Mouse (Mus musculus) stomach, embryonic 15.5 days (tissue): ENCODE results near the gene Clic1. TPM values are rescaled to one million over a fixed set of nuclear protein-coding genes. Genes with fewer than 3 reads are reported as not detected.
A peak's percentile ranks its signal among the peaks of the same experiment; 100 is the strongest.
"Not testable (repeated sequence)": the region's sequence is repeated elsewhere in the genome, so short reads cannot be mapped to it uniquely, and the experiment has no call there.

Experiments used
- ATAC-seq: fragments of 200-750 bp; cut with Nextera tagmentation; 2 replicates; pipeline ENCODE4 v1.8.0; 2017; ENCODE audit warnings: low read depth, moderate number of reproducible peaks, moderate TSS enrichment; ENCODE audit not compliant: insufficient read depth, low FRiP score
- H3K27ac ChIP-seq: fragments of 300-500 bp; sonication (generic); 2 replicates; pipeline ENCODE4 v1.5.1; 2015; ENCODE audit warnings: mild to moderate bottlenecking, inconsistent platforms
- H3K27me3 ChIP-seq: fragments of 300-500 bp; sonication (generic); replicated peaks from 2 replicates; pipeline ENCODE4 v1.6.1; 2015; ENCODE audit warnings: inconsistent platforms
- H3K36me3 ChIP-seq: fragments of 300-500 bp; sonication (generic); 2 replicates; pipeline ENCODE4 v1.6.1; 2015; ENCODE audit warnings: inconsistent platforms
- H3K4me1 ChIP-seq: fragments of 300-500 bp; sonication (generic); 2 replicates; pipeline ENCODE4 v1.6.1; 2015; ENCODE audit warnings: inconsistent platforms
- H3K4me2 ChIP-seq: fragments of 300-500 bp; sonication (generic); 2 replicates; pipeline ENCODE4 v1.6.1; 2015; ENCODE audit warnings: mild to moderate bottlenecking, inconsistent platforms
- H3K4me3 ChIP-seq: fragments of 300-500 bp; sonication (generic); replicated peaks from 2 replicates; pipeline ENCODE4 v1.5.1; 2015; ENCODE audit warnings: inconsistent platforms
- H3K9ac ChIP-seq: fragments of 300-500 bp; sonication (generic); 2 replicates; pipeline ENCODE4 v1.6.1; 2015; ENCODE audit warnings: inconsistent platforms
- H3K9me3 ChIP-seq: fragments of 300-500 bp; sonication (generic); 2 replicates; pipeline ENCODE4 v1.6.1; 2016; ENCODE audit warnings: inconsistent platforms
- WGBS: fragments of 180-500 bp; shearing (Covaris S2); methylation state at CpG from one replicate; pipeline ENCODE4 v1.1.7; 2015; 5-methylcytosine and 5-hydroxymethylcytosine counted together
- polyA plus RNA-seq: library from polyadenylated mRNA; unstranded; fragments of >200 nt; fragmentation: Nextera tagmentation; extraction: Ambion mirVana; gene quantifications from 2 replicates; pipeline ENCODE4 v1.2.1, GENCODE M21; 2015

Gene Clic1
- polyA plus RNA-seq, 1 experiment from 2014 or later: 363 TPM

- no peak overlapping the region for H3K4me3 ChIP-seq
- H3K9me3 ChIP-seq: no peaks in the 10 kb centered on the region
- no peak for ATAC-seq
- H3K4me1 ChIP-seq: peaks cover 7% of the 10 kb centered on the region
- no peaks in the 10 kb centered on the region for H3K27me3 ChIP-seq
- no peak overlapping the region for H3K9ac ChIP-seq
- 89% methylated on average over 7 of the region's 7 CpGs for WGBS
- H3K27ac ChIP-seq: no peak overlapping the region
- H3K36me3 ChIP-seq: no peaks in the 10 kb centered on the region
- H3K4me2 ChIP-seq: no peak overlapping the region
Measured at GRCm38 (mm10) chr17:35031880-35032279, 17.9 kb upstream of the Clic1 start.

GRCm38 (mm10) chr17:35032323-35032870 is 17.4 kb upstream of the Clic1 start:
- H3K27ac ChIP-seq: no peak overlapping the region
- H3K4me3 ChIP-seq: no peak overlapping the region
- H3K36me3 ChIP-seq: no peaks in the 10 kb centered on the region
- 71% methylated on average over 8 of the region's 8 CpGs for WGBS
- H3K9me3 ChIP-seq: no peaks in the 10 kb centered on the region
- H3K9ac ChIP-seq: no peak overlapping the region
- peaks cover 7% of the 10 kb centered on the region for H3K4me1 ChIP-seq
- ATAC-seq: no peak
- H3K27me3 ChIP-seq: no peaks in the 10 kb centered on the region
- no peak overlapping the region for H3K4me2 ChIP-seq

DNA sequence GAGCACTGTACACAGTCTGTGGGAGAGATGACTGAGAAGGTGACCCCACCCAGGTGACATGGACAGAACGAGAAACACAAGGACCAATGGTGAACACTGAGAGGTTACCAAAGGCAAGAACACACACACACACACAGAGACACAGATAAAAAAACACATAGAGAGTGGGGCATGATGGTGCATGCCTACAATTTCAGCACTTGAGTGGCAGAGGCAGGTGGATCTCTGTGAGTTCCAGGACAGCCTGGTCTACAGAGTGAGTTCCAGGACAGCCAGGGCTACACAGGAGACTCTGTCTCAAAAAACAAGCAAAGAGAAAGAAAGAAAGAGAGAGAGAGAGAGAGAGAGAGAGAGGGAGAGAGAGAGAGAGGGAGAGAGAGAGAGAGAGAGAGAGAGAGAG is 16.1 kb upstream of the Clic1 start:
- H3K27ac ChIP-seq, H3K36me3 ChIP-seq, H3K4me2 ChIP-seq, H3K4me1 ChIP-seq, H3K27me3 ChIP-seq, ATAC-seq, H3K9ac ChIP-seq, H3K4me3 ChIP-seq, H3K9me3 ChIP-seq: not testable (repeated sequence)
- 67% methylated on average over 1 of the region's 1 CpGs for WGBS

DNA sequence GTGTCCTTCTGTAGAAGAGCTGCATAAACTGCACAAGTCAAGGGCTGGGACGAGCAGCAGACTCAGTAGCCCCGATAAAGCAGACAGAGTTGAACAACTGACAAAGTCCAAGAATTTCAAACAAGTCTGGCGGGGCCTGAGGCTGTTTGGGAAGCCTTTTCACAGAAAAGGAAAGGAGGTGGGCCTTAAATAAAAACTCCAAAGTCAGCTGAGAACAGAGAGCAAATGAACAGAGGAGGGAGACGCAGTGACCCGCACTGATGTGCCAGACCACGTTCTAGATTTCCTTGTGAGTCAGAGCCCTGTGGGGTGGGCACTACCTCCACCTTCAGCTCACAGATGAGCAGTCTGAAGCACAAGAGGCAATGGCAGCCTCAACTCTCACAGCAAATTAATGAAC is 14.9 kb upstream of the Clic1 start:
- ATAC-seq: no peak
- no peak overlapping the region for H3K9ac ChIP-seq
- H3K36me3 ChIP-seq: no peaks in the 10 kb centered on the region
- H3K4me2 ChIP-seq: no peak overlapping the region
- H3K9me3 ChIP-seq: no peaks in the 10 kb centered on the region
- no peaks in the 10 kb centered on the region for H3K27me3 ChIP-seq
- H3K4me3 ChIP-seq: no peak overlapping the region
- 0 out of 2 replicates have a peak overlapping the region, but pooled peaks have one; percentile 9 for H3K27ac ChIP-seq
- 60% methylated on average over 6 of the region's 6 CpGs for WGBS
- peaks cover 4% of the 10 kb centered on the region for H3K4me1 ChIP-seq

DNA sequence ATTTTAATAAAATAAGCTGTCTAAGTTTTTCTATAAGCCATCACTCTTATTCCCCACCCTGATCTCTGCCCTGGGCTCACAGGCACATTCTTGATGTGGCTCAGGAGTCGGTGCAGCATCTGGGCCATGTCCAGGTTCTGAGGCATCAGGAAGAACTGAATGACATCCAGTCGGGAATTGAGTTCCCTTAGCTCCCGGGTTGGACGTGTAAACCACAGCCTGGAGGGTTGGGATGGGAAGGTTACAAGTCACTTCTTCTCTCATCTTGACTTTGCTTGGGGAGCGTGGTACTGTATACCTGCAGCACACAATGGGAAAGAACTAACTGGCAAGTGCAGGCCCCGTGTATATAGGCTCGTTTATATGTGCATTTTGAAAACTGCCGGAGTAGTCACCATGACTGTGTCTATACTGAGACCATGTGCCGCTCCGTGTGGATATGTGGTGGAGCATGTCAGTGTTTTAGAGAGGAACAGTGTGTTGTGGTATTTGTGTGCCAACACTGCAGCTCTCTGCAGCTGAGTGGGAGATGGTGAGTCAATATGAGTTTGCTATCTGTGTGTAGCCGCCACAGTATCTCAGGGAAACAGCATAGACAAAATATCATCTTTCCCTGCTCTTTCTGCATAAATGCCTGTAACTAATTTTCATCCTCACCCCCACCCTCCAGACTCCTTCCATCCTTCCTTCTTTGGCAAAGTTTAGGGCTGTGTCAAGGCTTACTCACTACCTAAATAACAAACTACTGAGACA is 10.5 kb upstream of the Clic1 start:
- Histone ChIP-seq H3K27ac (no peak overlapping the region), H3K9ac (no peak overlapping the region), H3K9me3 (no peaks in the 10 kb centered on the region), H3K36me3 (no peaks in the 10 kb centered on the region), H3K4me1 (peaks cover 7% of the 10 kb centered on the region; the same call in 1 of the 2 replicates), H3K27me3 (no peaks in the 10 kb centered on the region), H3K4me2 (no peak overlapping the region), H3K4me3 (no peak overlapping the region)
- no peak for ATAC-seq
- WGBS: 80% methylated on average over 11 of the region's 11 CpGs

GRCm38 (mm10) chr17:35043794-35044193 is 6.0 kb upstream of the Clic1 start:
- no peak for ATAC-seq
- no peak overlapping the region for H3K4me3 ChIP-seq
- peak overlapping the region; percentile 98 for H3K27ac ChIP-seq
- WGBS: 68% methylated on average over 4 of the region's 4 CpGs
- H3K36me3 ChIP-seq: no peaks in the 10 kb centered on the region
- H3K4me1 ChIP-seq: peaks cover 33% of the 10 kb centered on the region
- no peaks in the 10 kb centered on the region for H3K27me3 ChIP-seq
- H3K9ac ChIP-seq: no peak overlapping the region
- H3K4me2 ChIP-seq: no peak overlapping the region
- no peaks in the 10 kb centered on the region for H3K9me3 ChIP-seq

GRCm38 (mm10) chr17:35044904-35045806 is 4.6 kb upstream of the Clic1 start:
- H3K4me2 ChIP-seq: peak overlapping the region; percentile 98
- no peak overlapping the region for H3K9ac ChIP-seq
- H3K27ac ChIP-seq: peak overlapping the region; percentile 98
- H3K9me3 ChIP-seq: no peaks in the 10 kb centered on the region
- H3K27me3 ChIP-seq: no peaks in the 10 kb centered on the region
- no peak for ATAC-seq
- H3K36me3 ChIP-seq: no peaks in the 10 kb centered on the region
- 67% methylated on average over 7 of the region's 7 CpGs for WGBS
- peaks cover 36% of the 10 kb centered on the region for H3K4me1 ChIP-seq
- H3K4me3 ChIP-seq: peak overlapping the region; percentile 62

- no peak for ATAC-seq
- peak overlapping the region; percentile 92 for H3K9ac ChIP-seq
Measured at GRCm38 (mm10) chr17:35045807-35046680, 3.7 kb upstream of the Clic1 start.

DNA sequence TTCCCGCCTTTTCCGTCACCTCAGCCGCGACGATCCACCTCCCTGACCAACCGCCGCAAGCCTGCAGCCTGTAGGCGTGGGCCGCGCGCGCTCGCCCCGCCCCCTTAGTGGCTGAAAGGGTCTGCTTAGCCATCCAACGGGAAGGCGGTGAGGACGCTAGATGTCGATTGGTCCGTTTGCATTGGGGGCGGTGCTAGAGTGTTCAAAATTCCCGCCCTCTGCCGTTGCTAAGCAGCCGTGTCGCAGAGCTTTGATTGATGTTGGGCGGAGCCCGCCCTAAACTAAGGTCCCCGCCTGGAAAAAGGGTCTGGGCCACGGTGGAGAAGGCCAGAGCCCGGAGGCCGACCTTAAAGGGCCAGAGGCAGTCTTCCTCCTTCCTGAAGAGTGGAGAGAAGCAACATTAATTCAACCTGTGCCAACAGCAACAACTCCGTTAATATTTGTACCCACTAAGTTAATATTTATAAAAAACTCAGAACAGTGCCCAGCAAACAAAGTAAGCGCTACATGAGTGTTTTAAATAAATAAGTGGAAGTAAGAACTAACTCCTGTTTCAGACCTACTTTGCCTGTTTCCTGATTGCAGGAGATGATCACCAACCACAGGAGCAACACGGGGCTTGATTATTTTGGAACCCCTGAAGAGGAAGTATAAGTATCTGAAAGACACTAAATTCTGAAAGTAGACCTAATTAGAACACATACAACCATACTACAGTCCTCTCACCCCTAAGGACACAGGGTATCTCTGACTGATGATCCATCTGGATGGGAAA is 2.9 kb upstream of the Clic1 start, which contains the start of gene Msh5:
Gene Msh5 (minus strand): TSS at position 65 of the 775 bp plus-strand sequence.
- 1% methylated on average over 33 of the region's 33 CpGs for WGBS
- peak within 1 kb of the TSS; percentile 62 for H3K4me3 ChIP-seq
- ATAC-seq: peak; percentile 96
- H3K4me2 ChIP-seq: peak within 1 kb of the TSS; percentile 98
- H3K4me1 ChIP-seq: peaks cover 37% of the 10 kb centered on the region
- H3K27ac ChIP-seq: peak within 1 kb of the TSS; percentile 98
- no peaks in the 10 kb centered on the region for H3K27me3 ChIP-seq
- H3K9ac ChIP-seq: peak within 1 kb of the TSS; percentile 92
- no peaks in the 10 kb centered on the region for H3K36me3 ChIP-seq
- H3K9me3 ChIP-seq: no peaks in the 10 kb centered on the region

More at GRCm38 (mm10) chr17:35045807-35046680, 3.7 kb upstream of the Clic1 start:
- Histone ChIP-seq H3K27ac (peak overlapping the region; percentile 98), H3K27me3 (no peaks in the 10 kb centered on the region), H3K4me3 (peak overlapping the region; percentile 62), H3K36me3 (no peaks in the 10 kb centered on the region), H3K4me2 (peak overlapping the region; percentile 98), H3K9me3 (no peaks in the 10 kb centered on the region), H3K4me1 (peaks cover 36% of the 10 kb centered on the region)
- 3% methylated on average over 45 of the region's 48 CpGs for WGBS

DNA sequence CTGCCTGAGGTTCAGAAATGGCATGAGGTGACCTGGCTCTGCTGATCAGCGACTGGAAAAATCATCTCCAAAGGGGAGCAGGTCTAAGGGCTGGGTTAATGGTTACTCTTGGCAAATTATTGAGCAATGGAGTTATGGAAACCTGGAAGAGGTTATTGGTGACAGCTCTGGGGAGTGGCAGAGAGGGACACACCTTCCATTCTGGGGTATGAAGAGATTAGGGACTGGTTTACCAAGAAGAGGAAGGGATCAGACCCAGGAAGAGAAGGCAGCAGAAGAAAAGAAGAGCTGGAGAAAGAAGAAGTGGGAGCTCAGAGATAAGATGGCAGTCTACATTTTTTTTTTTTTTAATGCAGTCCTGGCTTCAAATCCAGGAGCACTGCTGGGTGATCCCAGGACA is 2.1 kb upstream of the Clic1 start:
- Histone ChIP-seq H3K4me3 (no peak overlapping the region; the same call in 1 of the 2 replicates), H3K27ac (peak overlapping the region; percentile 98), H3K27me3 (no peaks in the 10 kb centered on the region), H3K9ac (no peak overlapping the region), H3K4me1 (peaks cover 44% of the 10 kb centered on the region), H3K36me3 (peaks cover 1% of the 10 kb centered on the region; the same call in 1 of the 2 replicates), H3K9me3 (no peaks in the 10 kb centered on the region), H3K4me2 (peak overlapping the region; percentile 98)
- no peak for ATAC-seq
- 31% methylated on average over 1 of the region's 1 CpGs for WGBS
